Mouse (Mus musculus) limb, embryonic 11.5 days (tissue): ENCODE data around the gene Ccl12. TPM values are rescaled to one million over a fixed set of nuclear protein-coding genes. Genes with fewer than 3 reads are reported as not detected.

Source experiments
- ATAC-seq: fragments of 200-750 bp; cut with Nextera tagmentation; 2 replicates; pipeline ENCODE4 v1.8.0; 2017; ENCODE audit warnings: low read depth; ENCODE audit not compliant: insufficient number of reproducible peaks, low FRiP score, low TSS enrichment
- DNase-seq: peaks from one replicate; pipeline ENCODE4 v3.0.0-alpha.2; 2015; ENCODE audit warnings: low spot score
- H3K27ac ChIP-seq: fragments of 300-500 bp; sonication (generic); replicated peaks from 2 replicates; pipeline ENCODE4 v1.5.1; 2014; ENCODE audit warnings: low read depth, mild to moderate bottlenecking, low read length
- H3K27me3 ChIP-seq: fragments of 300-500 bp; sonication (generic); 2 replicates; pipeline ENCODE4 v1.6.1; 2014; ENCODE audit warnings: mild to moderate bottlenecking, low read length, mixed read lengths; ENCODE audit not compliant: control insufficient read depth, insufficient read depth
- H3K36me3 ChIP-seq: fragments of 300-500 bp; sonication (generic); 2 replicates; pipeline ENCODE4 v1.6.1; 2014; ENCODE audit warnings: mild to moderate bottlenecking, low read length, moderate library complexity, mixed read lengths; ENCODE audit not compliant: control insufficient read depth, insufficient read depth
- H3K4me1 ChIP-seq: fragments of 300-500 bp; sonication (generic); 2 replicates; pipeline ENCODE4 v1.6.1; 2014; ENCODE audit warnings: low read length, mixed read lengths; ENCODE audit not compliant: control insufficient read depth, insufficient read depth
- H3K4me2 ChIP-seq: fragments of 300-500 bp; sonication (generic); 2 replicates; pipeline ENCODE4 v1.6.1; 2014; ENCODE audit warnings: low read depth, mild to moderate bottlenecking, moderate library complexity; ENCODE audit not compliant: severe bottlenecking
- H3K4me3 ChIP-seq: fragments of 300-500 bp; sonication (generic); 2 replicates; pipeline ENCODE4 v1.5.1; 2014; ENCODE audit warnings: low read depth, low read length
- H3K9ac ChIP-seq: fragments of 300-500 bp; sonication (generic); 2 replicates; pipeline ENCODE4 v1.6.1; 2014; ENCODE audit warnings: mild to moderate bottlenecking, low read length
- H3K9me3 ChIP-seq: fragments of 300-500 bp; sonication (generic); 2 replicates; pipeline ENCODE4 v1.6.1; 2016; ENCODE audit warnings: low read length; ENCODE audit not compliant: control insufficient read depth
- WGBS: fragments of 180-500 bp; shearing (Covaris S2); extraction: QIAGEN DNeasy Blood & Tissue Kit; methylation state at CpG from one replicate; pipeline ENCODE4 v1.1.7; 2014; 5-methylcytosine and 5-hydroxymethylcytosine counted together
- polyA plus RNA-seq: library from polyadenylated mRNA; unstranded; fragments of >200 nt; fragmentation: Nextera tagmentation; extraction: Ambion mirVana; gene quantifications from 2 replicates; pipeline ENCODE4 v1.2.1, GENCODE M21; 2014

The Ccl12 gene
- 0.61 and 0.92 TPM in 2 replicates for polyA plus RNA-seq

GRCm38 (mm10) chr11:82101529-82101928, at the start of gene Ccl12:
TSS of gene Ccl12 (plus strand) at chr11:82101845.
- no peak within 1 kb of the TSS for H3K4me2 ChIP-seq
- H3K9me3 ChIP-seq = no peaks in the 10 kb centered on the region
- WGBS = 76% methylated on average over 2 of the region's 2 CpGs
- H3K27me3 ChIP-seq = no peaks in the 10 kb centered on the region
- H3K9ac ChIP-seq = no peak within 1 kb of the TSS
- DNase-seq (no peak), ATAC-seq (no peak)
- H3K4me1 ChIP-seq = no peaks in the 10 kb centered on the region
- no peaks in the 10 kb centered on the region for H3K36me3 ChIP-seq
- no peak within 1 kb of the TSS for H3K4me3 ChIP-seq
- no peak within 1 kb of the TSS for H3K27ac ChIP-seq

- no peaks in the 10 kb centered on the region for H3K9me3 ChIP-seq
- 92% methylated on average over 7 of the region's 7 CpGs for WGBS
- DNase-seq (no peak), ATAC-seq (no peak)
- H3K4me1 ChIP-seq = no peaks in the 10 kb centered on the region
- no peak overlapping the region for H3K4me2 ChIP-seq
- H3K27me3 ChIP-seq = no peaks in the 10 kb centered on the region
- H3K9ac ChIP-seq = no peak overlapping the region
- H3K27ac ChIP-seq = no peak overlapping the region
- H3K4me3 ChIP-seq = no peak overlapping the region
- no peaks in the 10 kb centered on the region for H3K36me3 ChIP-seq
Measured at GRCm38 (mm10) chr11:82053849-82054248, 47.8 kb upstream of the Ccl12 start.

- Histone ChIP-seq H3K9me3 (no peaks in the 10 kb centered on the region), H3K4me1 (no peaks in the 10 kb centered on the region), H3K9ac (no peak within 1 kb of the TSS), H3K27me3 (no peaks in the 10 kb centered on the region), H3K4me2 (no peak within 1 kb of the TSS), H3K27ac (no peak within 1 kb of the TSS), H3K4me3 (no peak within 1 kb of the TSS), H3K36me3 (no peaks in the 10 kb centered on the region)
- DNase-seq (no peak), ATAC-seq (no peak)
- WGBS = 80% methylated on average over 6 of the region's 6 CpGs
Measured at GRCm38 (mm10) chr11:82057646-82058045, 44.0 kb upstream of the Ccl12 start, which contains the start of gene Ccl11. TSS of gene Ccl11 (plus strand) at chr11:82057823.

- Histone ChIP-seq H3K9ac (no peak overlapping the region), H3K4me1 (no peaks in the 10 kb centered on the region), H3K9me3 (no peaks in the 10 kb centered on the region), H3K27ac (no peak overlapping the region), H3K27me3 (no peaks in the 10 kb centered on the region), H3K36me3 (no peaks in the 10 kb centered on the region), H3K4me3 (no peak overlapping the region), H3K4me2 (no peak overlapping the region)
- ATAC-seq (no peak), DNase-seq (no peak)
- WGBS = 75% methylated on average over 3 of the region's 3 CpGs
Measured at GRCm38 (mm10) chr11:82062226-82062625, 39.4 kb upstream of the Ccl12 start.

- DNase-seq (no peak), ATAC-seq (no peak)
- Histone ChIP-seq H3K36me3 (no peaks in the 10 kb centered on the region), H3K9me3 (no peaks in the 10 kb centered on the region), H3K4me2 (no peak overlapping the region), H3K27ac (no peak overlapping the region), H3K4me3 (no peak overlapping the region), H3K9ac (no peak overlapping the region), H3K4me1 (no peaks in the 10 kb centered on the region), H3K27me3 (no peaks in the 10 kb centered on the region)
- 81% methylated on average over 2 of the region's 2 CpGs for WGBS
Measured at GRCm38 (mm10) chr11:82063454-82063853, 38.2 kb upstream of the Ccl12 start.

GRCm38 (mm10) chr11:82066953-82067571, 34.6 kb upstream of the Ccl12 start:
- no peaks in the 10 kb centered on the region for H3K4me1 ChIP-seq
- H3K4me2 ChIP-seq = no peak overlapping the region
- no peak overlapping the region for H3K9ac ChIP-seq
- no peak overlapping the region for H3K4me3 ChIP-seq
- WGBS = 84% methylated on average over 7 of the region's 7 CpGs
- DNase-seq (no peak), ATAC-seq (no peak)
- no peaks in the 10 kb centered on the region for H3K27me3 ChIP-seq
- H3K36me3 ChIP-seq = no peaks in the 10 kb centered on the region
- no peak overlapping the region for H3K27ac ChIP-seq
- no peaks in the 10 kb centered on the region for H3K9me3 ChIP-seq

GRCm38 (mm10) chr11:82071076-82071475, 30.6 kb upstream of the Ccl12 start:
- DNase-seq = no peak
- H3K9ac ChIP-seq = no peak overlapping the region
- no peaks in the 10 kb centered on the region for H3K9me3 ChIP-seq
- H3K4me1 ChIP-seq = no peaks in the 10 kb centered on the region
- H3K4me3 ChIP-seq = no peak overlapping the region
- no peaks in the 10 kb centered on the region for H3K27me3 ChIP-seq
- no peak for ATAC-seq
- WGBS = 78% methylated on average over 3 of the region's 3 CpGs
- no peaks in the 10 kb centered on the region for H3K36me3 ChIP-seq
- H3K27ac ChIP-seq = no peak overlapping the region
- H3K4me2 ChIP-seq = no peak overlapping the region

GRCm38 (mm10) chr11:82072374-82072773, 29.3 kb upstream of the Ccl12 start:
- ATAC-seq = no peak
- H3K9me3 ChIP-seq = no peaks in the 10 kb centered on the region
- 90% methylated on average over 1 of the region's 1 CpGs for WGBS

GRCm38 (mm10) chr11:82072984-82073383, 28.7 kb upstream of the Ccl12 start:
- Histone ChIP-seq H3K27me3 (no peaks in the 10 kb centered on the region), H3K9ac (no peak overlapping the region), H3K4me2 (no peak overlapping the region), H3K4me3 (no peak overlapping the region), H3K36me3 (no peaks in the 10 kb centered on the region), H3K4me1 (no peaks in the 10 kb centered on the region), H3K27ac (no peak overlapping the region), H3K9me3 (no peaks in the 10 kb centered on the region)
- ATAC-seq = no peak
- DNase-seq = no peak
- 76% methylated on average over 3 of the region's 3 CpGs for WGBS

More at GRCm38 (mm10) chr11:82072374-82072773, 29.3 kb upstream of the Ccl12 start:
- no peak for DNase-seq
- no peak overlapping the region for H3K9ac ChIP-seq
- H3K4me2 ChIP-seq = no peak overlapping the region
- no peaks in the 10 kb centered on the region for H3K27me3 ChIP-seq
- no peak overlapping the region for H3K27ac ChIP-seq
- H3K4me3 ChIP-seq = no peak overlapping the region
- no peaks in the 10 kb centered on the region for H3K36me3 ChIP-seq
- no peaks in the 10 kb centered on the region for H3K4me1 ChIP-seq
